Mouse (Mus musculus): ENCODE measurements at regions not wholly inside any gene's neighbourhood (a gene's known extent, or its start where the extent isn't known, plus 50 kb on each side); places are given as distances from the start of the nearest gene placed in this dataset.
"Not testable (repeated sequence)": the region's sequence is repeated elsewhere in the genome, so short reads cannot be mapped to it uniquely, and the experiment has no call there.

GRCm38 (mm10) chr15:93094202-93095135 is 180.5 kb downstream of the Gxylt1 start:
- DNase-seq (ENCODE audit: low spot score in 2 of 2): no peak

GRCm38 (mm10) chr15:93091396-93091795 is 183.6 kb downstream of the Gxylt1 start:
- no peak for DNase-seq (ENCODE audit: low spot score in 2 of 2)

GRCm38 (mm10) chr15:93089347-93089746 is 185.6 kb downstream of the Gxylt1 start:
- peak in 1 of 2 experiments; percentile 74 for DNase-seq (ENCODE audit: low spot score in 2 of 2)

GRCm38 (mm10) chr15:93084967-93085617 is 189.9 kb downstream of the Gxylt1 start:
- peak in 1 of 2 experiments; percentile 13 for DNase-seq (ENCODE audit: low spot score in 2 of 2)

- DNase-seq (ENCODE audit: low spot score in 2 of 2): no peak
Measured at GRCm38 (mm10) chr15:93074070-93074469, 200.9 kb downstream of the Gxylt1 start.

- no peak for DNase-seq (ENCODE audit: low spot score in 2 of 2)
Measured at GRCm38 (mm10) chr15:93062213-93063131, 212.5 kb downstream of the Gxylt1 start.

GRCm38 (mm10) chr15:93053471-93053870 is 221.5 kb downstream of the Gxylt1 start:
- no peak for DNase-seq (ENCODE audit: low spot score in 2 of 2)

GRCm38 (mm10) chr15:93027185-93027584 is 247.8 kb downstream of the Gxylt1 start:
- no peak for DNase-seq (ENCODE audit: low spot score in 2 of 2)

GRCm38 (mm10) chr15:93026456-93027078 is 248.4 kb downstream of the Gxylt1 start:
- DNase-seq (ENCODE audit: low spot score in 2 of 2): no peak

GRCm38 (mm10) chr15:93025791-93026190 is 249.2 kb downstream of the Gxylt1 start:
- no peak for DNase-seq (ENCODE audit: low spot score in 2 of 2)

GRCm38 (mm10) chr15:93024171-93024570 is 250.8 kb downstream of the Gxylt1 start:
- DNase-seq (ENCODE audit: low spot score in 2 of 2): no peak

- no peak for DNase-seq (ENCODE audit: low spot score in 2 of 2)
Measured at GRCm38 (mm10) chr15:93011166-93011565, 263.8 kb downstream of the Gxylt1 start.

- DNase-seq (ENCODE audit: low spot score in 2 of 2): no peak
Measured at GRCm38 (mm10) chr15:93010629-93011028, 264.4 kb downstream of the Gxylt1 start.

- DNase-seq (ENCODE audit: low spot score in 2 of 2): no peak
Measured at GRCm38 (mm10) chr15:93005751-93006231, 269.2 kb downstream of the Gxylt1 start.

GRCm38 (mm10) chr15:93005186-93005585 is 269.8 kb downstream of the Gxylt1 start:
- DNase-seq (ENCODE audit: low spot score in 2 of 2): not testable (repeated sequence)

GRCm38 (mm10) chr15:93004551-93004950 is 270.4 kb downstream of the Gxylt1 start:
- no peak for DNase-seq (ENCODE audit: low spot score in 2 of 2)

GRCm38 (mm10) chr15:93003233-93003632 is 271.7 kb downstream of the Gxylt1 start:
- no peak for DNase-seq (ENCODE audit: low spot score in 2 of 2)

- no peak for DNase-seq (ENCODE audit: low spot score in 2 of 2)
Measured at GRCm38 (mm10) chr15:93002002-93002904, 272.7 kb downstream of the Gxylt1 start.

- peak in 1 of 2 experiments; percentile 15 for DNase-seq (ENCODE audit: low spot score in 2 of 2)
Measured at GRCm38 (mm10) chr15:93001346-93002001, 273.5 kb downstream of the Gxylt1 start.
